Mouse (Mus musculus): ENCODE results near the gene Dnmt1. TPM values are rescaled to one million over a fixed set of nuclear protein-coding genes. Genes with fewer than 3 reads are reported as not detected.
A peak's percentile ranks its signal among the peaks of the same experiment; 100 is the strongest.

Dnmt1 gene
- polyA plus RNA-seq, 1 experiment from 2014 or later, result 78.4 TPM

DNA sequence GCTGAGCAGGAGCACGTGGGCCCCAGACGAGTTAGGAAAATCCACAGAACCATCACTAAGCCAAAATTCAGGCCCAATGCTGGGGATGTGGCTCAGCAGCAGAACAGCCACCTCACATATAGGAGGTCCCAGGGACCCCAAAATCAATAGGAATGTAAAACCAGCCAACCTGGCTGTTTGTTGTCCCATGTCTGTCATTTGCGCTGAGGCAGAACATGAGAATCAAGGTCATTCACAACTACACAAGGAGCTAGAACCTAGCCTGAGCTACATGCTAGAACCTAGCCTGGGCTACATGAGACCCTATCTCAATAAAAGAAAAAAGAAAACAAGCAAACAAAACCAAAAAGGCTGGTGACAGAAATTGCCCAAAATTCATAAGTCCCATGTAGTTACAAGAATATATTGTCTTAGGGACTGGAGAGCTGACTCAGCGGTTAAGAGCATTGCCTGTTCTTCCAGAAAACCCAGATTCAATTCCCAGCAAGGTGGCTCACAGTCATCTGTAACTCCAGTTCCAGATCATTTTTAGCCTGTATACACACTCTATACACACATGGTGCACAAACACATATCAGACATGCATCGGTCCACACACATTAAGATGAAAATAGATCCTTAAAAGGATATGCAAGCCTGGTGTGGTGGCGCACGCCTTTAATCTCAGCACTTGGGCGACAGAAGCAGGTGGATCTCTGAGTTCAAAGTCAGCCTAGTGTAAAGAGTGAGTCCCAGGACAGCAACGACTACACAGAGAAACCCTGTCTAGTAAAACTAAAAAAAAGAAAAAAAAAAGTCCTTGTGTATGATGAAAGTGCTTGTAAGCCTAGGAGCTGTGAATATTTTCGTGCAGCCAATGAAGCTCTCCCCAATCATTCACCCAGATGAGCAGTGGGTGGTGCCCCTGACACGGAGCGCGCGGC is 82.3 kb downstream of the Dnmt1 start:
- Histone ChIP-seq H3K9me3 (replicated peaks) (no peaks in the 10 kb centered on the region), H3K27me3 (no peaks in the 10 kb centered on the region), H3K4me3 (replicated peaks) (peak overlapping the region; percentile 48), H3K36me3 (no peaks in the 10 kb centered on the region), H3K4me2 (replicated peaks) (peak overlapping the region; percentile 69), H3K4me1 (0 out of 2 replicates have a peak, but pooled peaks cover 4% of the 10 kb centered on the region), H3K27ac (replicated peaks) (peak overlapping the region; percentile 52; the same call in 1 of the 2 replicates), H3K9ac (no peak overlapping the region)
- 35% methylated on average over 14 of the region's 14 CpGs for WGBS
- no peak for ATAC-seq (ENCODE audit: insufficient number of reproducible peaks, low FRiP score, low TSS enrichment, low read depth)

DNA sequence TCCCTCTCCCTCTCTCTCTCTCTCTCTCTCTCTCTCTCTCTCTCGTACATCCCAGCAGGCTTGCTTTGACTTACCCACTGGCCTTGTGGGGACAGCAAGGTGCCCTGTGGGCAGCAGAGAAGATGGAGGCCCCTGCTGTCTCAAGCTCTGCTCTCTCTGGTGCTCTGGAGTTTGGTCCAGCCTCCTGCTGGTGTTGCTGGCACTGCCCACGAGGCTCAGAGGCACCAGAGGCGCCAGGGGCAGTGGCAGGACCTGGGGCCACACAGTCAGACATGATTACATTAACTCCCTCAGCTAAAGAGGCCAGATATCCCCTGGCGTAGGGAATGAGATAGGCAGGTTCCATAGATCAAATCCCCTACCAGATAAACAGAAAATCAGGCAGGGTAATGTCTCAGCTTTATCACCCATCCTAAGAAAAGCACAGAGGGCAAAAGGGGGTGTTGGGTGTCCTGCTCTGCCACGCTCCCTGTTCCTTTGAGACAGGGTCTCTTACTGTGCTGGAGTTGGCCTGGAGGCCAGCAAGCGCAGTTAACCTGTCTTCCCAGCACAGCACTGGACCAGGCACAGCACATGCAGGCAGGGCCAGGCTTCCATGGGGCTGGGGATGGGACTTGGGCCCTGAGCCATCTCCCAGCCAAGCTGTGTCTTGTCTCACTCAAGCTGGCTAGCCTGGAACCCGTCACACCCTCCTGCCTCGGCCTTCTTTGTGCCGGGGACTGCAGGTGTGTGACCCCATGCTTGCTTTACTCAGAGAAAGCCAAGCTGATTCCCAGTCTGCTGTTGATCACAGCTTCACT is 83.2 kb downstream of the Dnmt1 start:
- WGBS, result 63% methylated on average over 8 of the region's 9 CpGs
- no peaks in the 10 kb centered on the region for H3K9me3 ChIP-seq (replicated peaks)
- no peak overlapping the region for H3K4me3 ChIP-seq (replicated peaks)
- no peak overlapping the region for H3K4me2 ChIP-seq (replicated peaks)
- no peak overlapping the region for H3K9ac ChIP-seq
- H3K36me3 ChIP-seq, result no peaks in the 10 kb centered on the region
- 0 out of 2 replicates have a peak, but pooled peaks cover 4% of the 10 kb centered on the region for H3K4me1 ChIP-seq
- H3K27me3 ChIP-seq, result no peaks in the 10 kb centered on the region
- H3K27ac ChIP-seq (replicated peaks), result no peak overlapping the region
- no peak for ATAC-seq (ENCODE audit: insufficient number of reproducible peaks, low FRiP score, low TSS enrichment, low read depth)

DNA sequence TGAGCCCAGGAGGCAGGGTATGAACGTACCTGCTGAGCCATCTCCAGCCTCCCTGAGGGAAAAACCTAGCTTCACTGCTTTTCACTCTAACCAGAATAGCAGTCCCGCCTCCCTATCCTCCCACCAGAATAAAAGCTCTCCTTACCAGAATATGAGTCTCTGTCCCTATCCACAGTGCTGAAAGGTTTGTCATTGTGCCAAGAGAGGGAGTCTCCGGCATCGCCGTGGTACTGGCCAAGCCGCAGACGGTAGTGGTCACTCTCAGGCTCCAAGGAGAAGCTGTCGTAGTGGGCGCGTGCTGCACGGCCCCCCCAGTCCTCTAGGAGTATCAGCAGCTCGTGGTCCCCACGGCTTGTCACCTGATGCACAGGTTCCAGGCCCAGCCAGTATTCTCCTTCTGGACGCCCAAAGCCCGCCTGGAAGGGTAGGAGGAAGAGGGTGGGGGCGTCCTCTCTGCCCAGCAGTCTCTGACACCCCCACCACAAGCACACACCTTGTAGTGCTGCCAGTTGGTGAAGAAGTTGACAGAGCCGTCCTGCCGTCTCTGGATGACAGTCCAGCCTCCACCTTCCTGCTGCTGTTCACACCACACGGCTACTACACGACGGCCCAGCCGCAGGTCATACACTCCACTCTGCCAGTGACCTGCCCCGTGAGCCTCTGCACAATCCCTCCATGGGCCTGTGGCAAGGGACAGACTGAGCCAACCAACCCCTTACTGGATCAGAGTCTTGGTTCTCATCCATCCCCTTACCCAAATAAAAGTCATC is 84.5 kb downstream of the Dnmt1 start:
- no peak overlapping the region for H3K9ac ChIP-seq

DNA sequence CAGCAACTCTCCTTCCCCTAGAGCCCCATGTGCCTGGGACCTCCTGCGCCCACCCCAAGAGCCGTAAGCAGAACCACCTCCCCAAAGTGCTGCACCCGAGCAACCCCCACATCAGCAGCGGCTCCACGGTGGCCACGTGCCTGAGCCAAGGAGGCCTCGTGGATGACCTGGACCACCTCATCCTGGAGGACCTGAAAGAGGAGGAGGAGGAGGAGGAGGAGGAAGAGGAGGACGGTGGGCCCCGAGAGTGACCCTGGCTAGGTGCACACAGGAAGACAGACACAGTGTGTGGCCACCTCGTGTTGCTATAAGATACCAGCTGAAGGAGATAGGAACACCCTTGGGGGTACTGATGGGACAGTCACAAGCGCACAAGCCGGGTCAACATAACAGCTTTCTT is 86.2 kb downstream of the Dnmt1 start:
- H3K4me1 ChIP-seq, result peaks cover 12% of the 10 kb centered on the region; the same call in 1 of the 2 replicates
- H3K4me3 ChIP-seq (replicated peaks), result no peak overlapping the region
- H3K9ac ChIP-seq, result no peak overlapping the region
- no peaks in the 10 kb centered on the region for H3K36me3 ChIP-seq
- no peak overlapping the region for H3K4me2 ChIP-seq (replicated peaks)
- ATAC-seq (ENCODE audit: insufficient number of reproducible peaks, low FRiP score, low TSS enrichment, low read depth), result no peak
- peaks cover 26% of the 10 kb centered on the region for H3K27me3 ChIP-seq
- no peak overlapping the region for H3K27ac ChIP-seq (replicated peaks)
- H3K9me3 ChIP-seq (replicated peaks), result no peaks in the 10 kb centered on the region
- WGBS, result 84% methylated on average over 12 of the region's 12 CpGs

More for the DNA sequence above, 84.5 kb downstream of the Dnmt1 start:
- 59% methylated on average over 23 of the region's 23 CpGs for WGBS
- Histone ChIP-seq H3K9me3 (replicated peaks) (no peaks in the 10 kb centered on the region), H3K4me3 (replicated peaks) (no peak overlapping the region), H3K27ac (replicated peaks) (no peak overlapping the region), H3K27me3 (peaks cover 9% of the 10 kb centered on the region; the same call in 1 of the 2 replicates), H3K4me2 (replicated peaks) (no peak overlapping the region), H3K4me1 (0 out of 2 replicates have a peak, but pooled peaks cover 4% of the 10 kb centered on the region), H3K36me3 (no peaks in the 10 kb centered on the region)
- ATAC-seq (ENCODE audit: insufficient number of reproducible peaks, low FRiP score, low TSS enrichment, low read depth), result no peak

DNA sequence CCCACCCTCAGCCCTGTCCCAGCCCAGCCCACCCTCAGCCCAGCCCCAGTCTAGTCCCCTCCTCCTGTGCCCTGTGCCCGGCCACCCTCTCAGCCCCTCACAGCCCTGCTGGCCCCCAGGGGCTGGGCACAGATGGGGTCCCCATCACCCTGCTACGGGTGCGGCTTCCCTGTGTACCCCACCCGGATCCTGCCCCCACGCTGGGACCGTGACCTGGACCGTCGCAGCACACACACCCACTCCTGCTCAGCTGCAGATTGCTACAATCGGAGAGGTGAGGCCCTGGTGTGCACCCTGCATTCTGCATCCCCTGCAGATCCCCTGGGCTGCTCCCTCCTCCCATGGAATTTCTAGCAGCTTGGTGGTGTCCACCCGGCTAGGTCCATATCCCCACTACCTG is 86.7 kb downstream of the Dnmt1 start:
- no peak overlapping the region for H3K27ac ChIP-seq (replicated peaks)
- H3K27me3 ChIP-seq, result peaks cover 29% of the 10 kb centered on the region
- H3K9ac ChIP-seq, result no peak overlapping the region
- H3K36me3 ChIP-seq, result no peaks in the 10 kb centered on the region
- H3K9me3 ChIP-seq (replicated peaks), result no peaks in the 10 kb centered on the region
- no peak overlapping the region for H3K4me3 ChIP-seq (replicated peaks)
- peaks cover 15% of the 10 kb centered on the region; the same call in 1 of the 2 replicates for H3K4me1 ChIP-seq
- WGBS, result 90% methylated on average over 10 of the region's 10 CpGs
- H3K4me2 ChIP-seq (replicated peaks), result no peak overlapping the region
- ATAC-seq (ENCODE audit: insufficient number of reproducible peaks, low FRiP score, low TSS enrichment, low read depth), result no peak

DNA sequence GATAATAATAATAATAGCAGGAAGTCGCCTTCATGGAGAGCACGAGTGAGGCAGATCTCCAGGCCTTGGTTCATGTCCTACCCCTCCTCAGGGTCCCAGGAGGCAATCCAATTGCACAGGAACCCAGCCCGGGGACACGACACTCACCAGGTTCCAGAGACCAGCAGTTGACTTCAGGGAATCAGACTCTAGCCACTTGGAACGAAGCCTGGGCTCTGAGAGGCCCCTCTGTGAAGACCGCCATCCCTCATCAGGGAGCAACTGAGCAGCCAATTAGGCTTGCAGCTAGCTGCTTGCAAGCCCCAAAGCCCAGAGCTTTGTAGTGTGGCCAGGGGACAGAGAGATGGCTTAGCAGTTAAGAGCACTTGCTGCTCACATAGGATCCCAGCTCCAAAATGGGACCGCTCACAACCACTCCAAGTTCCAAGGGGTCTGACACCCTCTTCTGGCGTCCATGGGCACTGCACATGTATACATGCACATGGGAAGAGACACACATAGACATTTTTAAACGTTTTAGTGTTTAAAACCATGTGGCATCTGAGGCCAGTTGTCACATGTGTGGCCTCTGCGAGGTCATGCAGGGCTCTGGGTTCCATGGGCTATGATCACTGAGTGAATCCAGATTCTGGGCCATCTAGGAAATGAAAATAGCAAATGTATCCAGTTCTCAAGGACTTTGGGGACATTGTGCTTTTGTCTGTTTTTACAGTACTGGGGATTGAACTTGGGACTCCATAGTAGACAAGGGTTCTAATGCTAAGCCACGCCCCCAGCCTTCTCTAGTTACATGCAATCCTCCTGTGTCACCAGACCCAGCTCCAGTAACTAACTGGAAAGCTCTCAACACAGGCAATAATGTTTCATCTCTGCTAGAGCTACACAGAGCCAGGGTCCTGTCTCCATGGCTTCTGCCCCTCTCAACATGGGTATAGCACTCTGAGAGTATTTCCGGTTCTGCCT is 89.2 kb downstream of the Dnmt1 start:
- Histone ChIP-seq H3K27ac (replicated peaks) (no peak overlapping the region), H3K27me3 (peaks cover 44% of the 10 kb centered on the region), H3K4me2 (replicated peaks) (no peak overlapping the region), H3K9ac (no peak overlapping the region), H3K36me3 (no peaks in the 10 kb centered on the region), H3K4me1 (peaks cover 10% of the 10 kb centered on the region; the same call in 1 of the 2 replicates), H3K4me3 (replicated peaks) (no peak overlapping the region), H3K9me3 (replicated peaks) (no peaks in the 10 kb centered on the region)
- ATAC-seq (ENCODE audit: insufficient number of reproducible peaks, low FRiP score, low TSS enrichment, low read depth), result no peak
- 74% methylated on average over 12 of the region's 12 CpGs for WGBS

DNA sequence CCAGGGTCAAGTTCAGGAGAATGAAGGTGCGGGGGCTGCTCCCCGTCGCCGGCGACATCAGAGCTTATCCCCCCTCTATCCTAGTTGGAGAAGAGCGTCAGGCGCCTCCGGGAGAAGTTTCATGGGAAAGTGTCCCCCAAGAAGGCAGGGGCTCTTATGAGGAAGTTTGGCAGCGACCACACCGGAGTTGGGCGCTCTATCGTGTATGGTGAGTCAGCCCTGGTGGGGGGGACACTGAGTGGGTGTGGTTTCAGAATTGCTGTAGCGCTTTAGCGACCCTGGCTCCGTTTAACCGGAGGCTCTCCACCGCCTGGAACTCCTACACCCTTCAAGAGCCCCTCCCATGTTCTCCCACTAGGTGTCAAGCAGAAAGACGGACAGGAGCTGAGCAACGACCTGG is 90.4 kb downstream of the Dnmt1 start:
- 4% methylated on average over 19 of the region's 19 CpGs for WGBS
- Histone ChIP-seq H3K4me1 (peaks cover 10% of the 10 kb centered on the region; the same call in 1 of the 2 replicates), H3K4me2 (replicated peaks) (peak overlapping the region; percentile 72), H3K4me3 (replicated peaks) (peak overlapping the region; percentile 52), H3K27ac (replicated peaks) (no peak overlapping the region), H3K9me3 (replicated peaks) (no peaks in the 10 kb centered on the region), H3K9ac (no peak overlapping the region; the same call in 1 of the 2 replicates), H3K27me3 (peaks cover 44% of the 10 kb centered on the region), H3K36me3 (no peaks in the 10 kb centered on the region)
- ATAC-seq (ENCODE audit: insufficient number of reproducible peaks, low FRiP score, low TSS enrichment, low read depth), result no peak

DNA sequence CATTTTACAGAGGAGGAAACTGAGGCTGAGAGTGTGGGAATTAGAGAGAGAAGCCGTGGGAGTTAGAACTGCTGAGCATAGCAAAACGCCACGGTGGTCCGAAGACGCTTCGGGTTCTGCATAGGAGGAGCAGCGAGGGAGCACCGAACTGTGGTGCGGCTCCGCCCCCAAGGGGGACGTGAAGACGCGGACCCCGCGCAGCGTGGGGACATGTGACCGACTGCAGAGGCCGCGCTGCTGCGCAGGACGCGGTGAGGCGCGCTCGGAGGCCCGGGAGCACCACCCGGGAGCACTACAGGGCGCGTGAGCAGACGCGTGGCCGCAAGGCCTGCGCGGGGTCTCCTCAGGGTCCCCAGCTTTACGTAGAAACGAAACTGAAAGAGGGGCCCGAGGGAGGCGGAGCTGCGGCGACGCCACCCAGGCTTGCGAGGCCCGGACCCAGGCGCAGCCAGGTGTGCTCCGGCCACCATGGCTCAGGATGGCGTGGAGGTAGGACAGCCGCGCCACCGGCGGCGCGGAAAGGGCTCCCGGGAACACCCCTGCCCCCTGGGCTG is 91.2 kb downstream of the Dnmt1 start, which contains the start of gene A230050P20Rik:
A230050P20Rik (plus strand) TSS at position 195 of the 554 bp plus-strand sequence.
- ATAC-seq (ENCODE audit: insufficient number of reproducible peaks, low FRiP score, low TSS enrichment, low read depth), result peak; percentile 41; the same call in 1 of the 2 replicates
- Histone ChIP-seq H3K36me3 (no peaks in the 10 kb centered on the region), H3K4me1 (peaks cover 10% of the 10 kb centered on the region; the same call in 1 of the 2 replicates), H3K9ac (peak within 1 kb of the TSS; percentile 49), H3K27ac (replicated peaks) (no peak within 1 kb of the TSS), H3K9me3 (replicated peaks) (no peaks in the 10 kb centered on the region), H3K4me3 (replicated peaks) (peak within 1 kb of the TSS; percentile 52), H3K27me3 (peaks cover 44% of the 10 kb centered on the region), H3K4me2 (replicated peaks) (peak within 1 kb of the TSS; percentile 72)
- 6% methylated on average over 52 of the region's 53 CpGs for WGBS

DNA sequence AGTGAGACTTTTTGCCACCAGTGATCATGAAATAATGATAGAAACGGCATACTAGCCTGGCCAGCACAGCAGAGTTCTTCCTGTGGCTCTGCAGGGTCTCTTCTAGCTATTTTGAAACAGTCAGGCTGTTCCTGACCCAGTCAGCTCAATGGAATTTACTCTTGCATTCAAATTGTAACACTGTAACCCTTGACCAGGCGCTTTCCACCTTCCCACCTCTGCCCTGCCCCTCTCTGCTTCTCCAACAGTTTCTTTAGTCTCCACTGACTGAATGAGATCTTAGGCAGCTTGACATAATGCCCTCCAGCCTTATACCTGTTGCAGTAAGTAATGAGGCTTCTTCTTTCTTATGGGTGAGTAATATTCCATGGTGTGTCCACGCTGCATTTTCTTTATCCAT is 92.8 kb downstream of the Dnmt1 start:
- 58% methylated on average over 3 of the region's 3 CpGs for WGBS
- peaks cover 44% of the 10 kb centered on the region for H3K27me3 ChIP-seq

More for the DNA sequence above, 92.8 kb downstream of the Dnmt1 start:
- Histone ChIP-seq H3K27ac (replicated peaks) (no peak overlapping the region), H3K9me3 (replicated peaks) (no peaks in the 10 kb centered on the region), H3K4me2 (replicated peaks) (no peak overlapping the region), H3K4me1 (peaks cover 10% of the 10 kb centered on the region; the same call in 1 of the 2 replicates), H3K36me3 (no peaks in the 10 kb centered on the region), H3K4me3 (replicated peaks) (no peak overlapping the region), H3K9ac (no peak overlapping the region)
- no peak for ATAC-seq (ENCODE audit: insufficient number of reproducible peaks, low FRiP score, low TSS enrichment, low read depth)
